Mouse (Mus musculus): ENCODE data around the gene Diablo.

GRCm38 (mm10) chr5:123573362-123573761 lies 49.4 kb upstream of the Diablo start:
- TF ChIP-seq CTCF (IDR thresholded peaks at IDR 0.05; ENCODE audit: low read depth) (no peak), EP300 (IDR thresholded peaks at IDR 0.05; ENCODE audit: low read depth) (no peak)

All from heart, postnatal 0 days (tissue).